Mouse (Mus musculus): ENCODE data around the gene Ifng. TPM values are rescaled to one million over a fixed set of nuclear protein-coding genes. Genes with fewer than 3 reads are reported as not detected.

Gene Ifng
- polyA plus RNA-seq, 1 experiment from 2014 or later, result not detected

DNA sequence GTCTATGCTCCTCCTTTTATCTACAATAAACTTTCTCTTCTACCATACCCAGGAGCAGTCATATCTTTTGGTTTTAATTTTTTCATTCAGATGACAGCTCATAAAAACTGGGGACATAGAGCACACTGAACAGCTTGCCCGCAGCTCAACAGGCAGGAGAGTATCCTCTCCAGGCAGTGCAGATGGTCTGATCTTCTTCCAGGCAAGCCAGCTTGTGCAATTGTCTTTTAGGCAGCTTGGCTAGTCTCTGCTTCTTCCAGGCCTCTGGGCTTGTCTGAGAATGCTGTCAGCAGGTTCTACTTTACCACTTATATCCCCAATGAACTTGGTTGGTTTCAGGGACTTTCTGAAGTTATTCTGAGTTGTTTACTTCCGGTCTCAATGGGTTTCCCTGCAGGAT lies 35.9 kb downstream of the Ifng start:
- no peak overlapping the region for H3K27ac ChIP-seq (ENCODE audit: low read length)
- no peaks in the 10 kb centered on the region for H3K36me3 ChIP-seq (ENCODE audit: control insufficient read depth, insufficient read depth, low read length)
- no peak for ATAC-seq
- H3K4me2 ChIP-seq (ENCODE audit: low read depth, low read length), result no peak overlapping the region
- H3K9ac ChIP-seq (ENCODE audit: low read depth, low read length), result no peak overlapping the region
- no peaks in the 10 kb centered on the region for H3K4me1 ChIP-seq (ENCODE audit: control insufficient read depth, insufficient read depth, low read length)
- no peaks in the 10 kb centered on the region for H3K9me3 ChIP-seq (ENCODE audit: control insufficient read depth, low read length)
- H3K27me3 ChIP-seq (replicated peaks; ENCODE audit: control insufficient read depth, insufficient read depth, low read length), result no peaks in the 10 kb centered on the region
- no peak overlapping the region for H3K4me3 ChIP-seq (ENCODE audit: low read length)
- 94% methylated on average over 2 of the region's 2 CpGs for WGBS

DNA sequence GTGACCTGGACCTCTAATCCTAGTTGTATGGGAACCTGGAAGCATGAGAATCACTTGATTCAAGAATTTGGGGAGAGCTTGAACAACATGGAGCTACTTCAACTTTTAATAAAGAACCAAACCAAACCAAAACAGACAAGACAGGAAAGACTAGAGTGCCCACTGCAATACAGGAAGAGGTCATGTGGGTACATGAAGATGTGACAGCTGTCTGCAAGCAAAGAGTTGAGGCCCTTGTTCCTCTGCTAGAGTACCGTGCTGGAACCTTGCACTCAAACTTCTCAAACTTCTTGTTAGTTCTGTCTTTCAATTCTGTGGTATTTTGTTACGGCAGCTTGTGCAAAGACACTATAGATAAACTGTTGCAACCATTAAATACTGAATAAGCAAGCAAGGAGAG lies 36.5 kb downstream of the Ifng start:
- Histone ChIP-seq H3K27me3 (replicated peaks; ENCODE audit: control insufficient read depth, insufficient read depth, low read length) (no peaks in the 10 kb centered on the region), H3K4me3 (ENCODE audit: low read length) (no peak overlapping the region), H3K4me1 (ENCODE audit: control insufficient read depth, insufficient read depth, low read length) (no peaks in the 10 kb centered on the region), H3K4me2 (ENCODE audit: low read depth, low read length) (no peak overlapping the region), H3K9ac (ENCODE audit: low read depth, low read length) (no peak overlapping the region), H3K9me3 (ENCODE audit: control insufficient read depth, low read length) (no peaks in the 10 kb centered on the region), H3K27ac (ENCODE audit: low read length) (no peak overlapping the region), H3K36me3 (ENCODE audit: control insufficient read depth, insufficient read depth, low read length) (no peaks in the 10 kb centered on the region)
- ATAC-seq, result no peak
- 76% methylated on average over 2 of the region's 2 CpGs for WGBS

GRCm38 (mm10) chr10:118479244-118479643 lies 38.4 kb downstream of the Ifng start:
- no peaks in the 10 kb centered on the region for H3K36me3 ChIP-seq (ENCODE audit: control insufficient read depth, insufficient read depth, low read length)
- 85% methylated on average over 4 of the region's 4 CpGs for WGBS
- H3K4me1 ChIP-seq (ENCODE audit: control insufficient read depth, insufficient read depth, low read length), result no peaks in the 10 kb centered on the region
- no peak overlapping the region for H3K4me3 ChIP-seq (ENCODE audit: low read length)
- H3K27ac ChIP-seq (ENCODE audit: low read length), result no peak overlapping the region
- no peak for ATAC-seq
- H3K4me2 ChIP-seq (ENCODE audit: low read depth, low read length), result no peak overlapping the region
- H3K9ac ChIP-seq (ENCODE audit: low read depth, low read length), result no peak overlapping the region
- H3K9me3 ChIP-seq (ENCODE audit: control insufficient read depth, low read length), result no peaks in the 10 kb centered on the region
- no peaks in the 10 kb centered on the region for H3K27me3 ChIP-seq (replicated peaks; ENCODE audit: control insufficient read depth, insufficient read depth, low read length)

- Histone ChIP-seq H3K4me1 (ENCODE audit: control insufficient read depth, insufficient read depth, low read length) (no peaks in the 10 kb centered on the region), H3K27ac (ENCODE audit: low read length) (no peak overlapping the region), H3K4me2 (ENCODE audit: low read depth, low read length) (no peak overlapping the region), H3K36me3 (ENCODE audit: control insufficient read depth, insufficient read depth, low read length) (no peaks in the 10 kb centered on the region), H3K9ac (ENCODE audit: low read depth, low read length) (no peak overlapping the region), H3K27me3 (replicated peaks; ENCODE audit: control insufficient read depth, insufficient read depth, low read length) (no peaks in the 10 kb centered on the region), H3K9me3 (ENCODE audit: control insufficient read depth, low read length) (no peaks in the 10 kb centered on the region), H3K4me3 (ENCODE audit: low read length) (no peak overlapping the region)
- no peak for ATAC-seq
- 98% methylated on average over 5 of the region's 5 CpGs for WGBS
These were observed 39.3 kb downstream of the Ifng start for GRCm38 (mm10) chr10:118480118-118480517.

DNA sequence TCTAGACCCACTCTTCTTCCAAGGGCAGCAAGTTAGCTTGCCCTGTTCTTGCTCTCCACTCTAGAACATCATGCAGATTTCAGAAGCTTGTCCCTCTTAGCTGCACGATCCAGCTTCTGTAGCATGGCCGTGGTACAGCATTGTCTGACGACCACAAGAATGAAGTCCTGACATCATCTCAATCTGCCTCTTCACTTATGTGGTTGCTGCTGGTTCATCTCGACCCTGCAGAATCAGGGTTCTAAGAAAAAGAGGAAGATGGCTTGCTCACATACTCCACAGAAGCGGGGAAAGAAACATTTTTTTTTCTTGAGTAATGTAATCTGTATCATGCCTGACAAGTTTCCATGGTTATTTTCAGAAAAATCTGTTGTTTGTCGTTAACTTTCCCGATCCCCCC lies 39.9 kb downstream of the Ifng start:
- 83% methylated on average over 7 of the region's 7 CpGs for WGBS
- H3K9me3 ChIP-seq (ENCODE audit: control insufficient read depth, low read length), result no peaks in the 10 kb centered on the region
- no peak for ATAC-seq
- no peak overlapping the region for H3K4me3 ChIP-seq (ENCODE audit: low read length)
- H3K27me3 ChIP-seq (replicated peaks; ENCODE audit: control insufficient read depth, insufficient read depth, low read length), result no peaks in the 10 kb centered on the region
- H3K36me3 ChIP-seq (ENCODE audit: control insufficient read depth, insufficient read depth, low read length), result no peaks in the 10 kb centered on the region
- H3K4me1 ChIP-seq (ENCODE audit: control insufficient read depth, insufficient read depth, low read length), result no peaks in the 10 kb centered on the region
- no peak overlapping the region for H3K27ac ChIP-seq (ENCODE audit: low read length)
- no peak overlapping the region for H3K9ac ChIP-seq (ENCODE audit: low read depth, low read length)
- H3K4me2 ChIP-seq (ENCODE audit: low read depth, low read length), result no peak overlapping the region

DNA sequence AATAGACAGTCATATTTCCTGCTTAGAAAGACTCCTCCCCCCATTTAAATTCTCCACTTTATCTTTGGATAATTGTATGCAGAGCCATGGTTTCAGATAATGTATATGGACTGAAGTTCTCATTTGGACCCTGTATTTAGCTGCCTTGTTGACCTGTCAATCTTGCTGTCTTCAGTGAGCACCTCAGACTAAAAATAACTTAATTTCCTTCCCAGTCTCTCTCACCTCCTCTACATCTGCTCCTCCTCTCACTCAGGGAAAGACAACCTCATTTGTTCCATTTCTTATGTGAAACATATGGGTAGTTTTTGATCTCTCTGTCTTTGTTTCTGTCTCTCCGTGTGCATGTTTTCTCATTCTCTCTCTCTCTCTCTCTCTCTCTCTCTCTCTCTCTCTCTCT lies 53.3 kb downstream of the Ifng start:
- H3K4me2 ChIP-seq (ENCODE audit: low read depth, low read length), result no peak overlapping the region
- H3K36me3 ChIP-seq (ENCODE audit: control insufficient read depth, insufficient read depth, low read length), result no peaks in the 10 kb centered on the region
- no peak overlapping the region for H3K4me3 ChIP-seq (ENCODE audit: low read length)
- ATAC-seq, result no peak
- H3K9ac ChIP-seq (ENCODE audit: low read depth, low read length), result no peak overlapping the region
- WGBS, result 76% methylated on average over 1 of the region's 1 CpGs
- H3K27me3 ChIP-seq (replicated peaks; ENCODE audit: control insufficient read depth, insufficient read depth, low read length), result no peaks in the 10 kb centered on the region
- H3K9me3 ChIP-seq (ENCODE audit: control insufficient read depth, low read length), result no peaks in the 10 kb centered on the region
- no peak overlapping the region for H3K27ac ChIP-seq (ENCODE audit: low read length)
- no peaks in the 10 kb centered on the region for H3K4me1 ChIP-seq (ENCODE audit: control insufficient read depth, insufficient read depth, low read length)

GRCm38 (mm10) chr10:118495362-118495761 lies 54.5 kb downstream of the Ifng start:
- H3K27me3 ChIP-seq (replicated peaks; ENCODE audit: control insufficient read depth, insufficient read depth, low read length), result no peaks in the 10 kb centered on the region
- H3K9me3 ChIP-seq (ENCODE audit: control insufficient read depth, low read length), result no peaks in the 10 kb centered on the region
- no peak overlapping the region for H3K27ac ChIP-seq (ENCODE audit: low read length)
- ATAC-seq, result no peak
- H3K36me3 ChIP-seq (ENCODE audit: control insufficient read depth, insufficient read depth, low read length), result no peaks in the 10 kb centered on the region
- H3K4me1 ChIP-seq (ENCODE audit: control insufficient read depth, insufficient read depth, low read length), result no peaks in the 10 kb centered on the region
- H3K9ac ChIP-seq (ENCODE audit: low read depth, low read length), result no peak overlapping the region
- no peak overlapping the region for H3K4me3 ChIP-seq (ENCODE audit: low read length)
- WGBS, result 67% methylated on average over 1 of the region's 1 CpGs
- no peak overlapping the region for H3K4me2 ChIP-seq (ENCODE audit: low read depth, low read length)

Other genes starting within 250 kb of the Ifng start
- gene Il22, start 236.1 kb upstream of the Ifng start, polyA plus RNA-seq (2015; fragmentation: Nextera tagmentation; extraction: Ambion mirVana), result not detected in 2 replicates
- gene Gm32717, start 200.3 kb upstream of the Ifng start, polyA plus RNA-seq (2015; fragmentation: Nextera tagmentation; extraction: Ambion mirVana), result not detected in 2 replicates
- not detected in 2 replicates for gene Gm32802, start 182.4 kb upstream of the Ifng start, polyA plus RNA-seq (2015; fragmentation: Nextera tagmentation; extraction: Ambion mirVana)
- gene Iltifb, start 146.0 kb upstream of the Ifng start, polyA plus RNA-seq (2015; fragmentation: Nextera tagmentation; extraction: Ambion mirVana), result not detected in 2 replicates
- not detected in 2 replicates for gene Gm9040, start 114.1 kb upstream of the Ifng start, polyA plus RNA-seq (2015; fragmentation: Nextera tagmentation; extraction: Ambion mirVana)
- not detected in 2 replicates for gene Gm9044, start 108.6 kb upstream of the Ifng start, polyA plus RNA-seq (2015; fragmentation: Nextera tagmentation; extraction: Ambion mirVana)
- gene Gm9045, start 103.2 kb upstream of the Ifng start, polyA plus RNA-seq (2015; fragmentation: Nextera tagmentation; extraction: Ambion mirVana), result 0.06 TPM in 1 of 2 replicates, not detected in the other
- gene Gm9046, start 97.8 kb upstream of the Ifng start, polyA plus RNA-seq (2015; fragmentation: Nextera tagmentation; extraction: Ambion mirVana), result not detected in 2 replicates
- gene Gm9048, start 92.4 kb upstream of the Ifng start, polyA plus RNA-seq (2015; fragmentation: Nextera tagmentation; extraction: Ambion mirVana), result not detected in 2 replicates
- gene Gm9049, start 86.9 kb upstream of the Ifng start, polyA plus RNA-seq (2015; fragmentation: Nextera tagmentation; extraction: Ambion mirVana), result 0.06 TPM in 1 of 2 replicates, not detected in the other

All from intestine, embryonic 16.5 days (tissue).